Mouse (Mus musculus) urinary bladder, postnatal 25 days (tissue): ENCODE data around the gene Rab3gap2.

ENCODE experiments used
- DNase-seq: peaks from one replicate; pipeline ENCODE4 v3.0.0; 2022; ENCODE audit warnings: low spot score

Rab3gap2 gene

DNA sequence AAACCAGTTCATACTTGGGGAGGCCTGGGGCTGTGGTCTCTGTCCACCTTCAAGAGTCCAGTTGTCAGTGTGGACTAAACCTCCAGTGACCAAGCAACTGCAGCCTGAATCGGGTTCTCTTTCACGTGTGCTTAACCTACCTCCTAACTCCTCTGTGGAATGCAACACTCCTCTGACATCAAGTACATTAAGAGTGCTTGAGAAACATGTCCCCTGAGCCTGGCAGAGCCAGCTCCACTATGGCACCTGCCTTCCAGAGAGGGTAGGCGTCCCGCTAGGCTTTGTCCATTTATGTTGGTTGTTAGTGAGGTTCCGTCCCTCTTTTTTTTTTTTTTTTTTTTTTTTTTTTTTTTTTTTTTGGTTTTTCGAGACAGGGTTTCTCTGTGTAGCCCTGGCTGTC is 23.0 kb downstream of the Rab3gap2 start:
- DNase-seq, result no peak

DNA sequence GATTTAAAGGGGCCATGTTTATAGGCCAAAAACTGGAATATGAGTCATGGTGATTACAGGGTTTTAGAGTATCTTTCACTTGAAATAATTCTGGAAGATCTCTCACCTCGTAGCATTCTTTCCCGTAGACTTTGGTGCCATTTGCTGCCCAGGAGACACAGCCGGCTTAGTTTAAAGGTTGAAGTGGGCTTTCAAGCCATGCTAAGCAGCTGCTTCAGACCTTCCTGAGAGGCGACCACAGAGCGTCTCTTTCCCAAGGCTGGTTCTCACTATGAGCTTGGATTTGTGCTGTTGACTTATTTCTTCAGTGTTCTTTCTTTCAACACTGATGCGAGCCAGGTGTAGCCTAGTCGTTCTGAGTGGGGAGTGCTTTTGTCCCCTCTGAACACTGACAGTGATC is 23.8 kb downstream of the Rab3gap2 start:
- no peak for DNase-seq

DNA sequence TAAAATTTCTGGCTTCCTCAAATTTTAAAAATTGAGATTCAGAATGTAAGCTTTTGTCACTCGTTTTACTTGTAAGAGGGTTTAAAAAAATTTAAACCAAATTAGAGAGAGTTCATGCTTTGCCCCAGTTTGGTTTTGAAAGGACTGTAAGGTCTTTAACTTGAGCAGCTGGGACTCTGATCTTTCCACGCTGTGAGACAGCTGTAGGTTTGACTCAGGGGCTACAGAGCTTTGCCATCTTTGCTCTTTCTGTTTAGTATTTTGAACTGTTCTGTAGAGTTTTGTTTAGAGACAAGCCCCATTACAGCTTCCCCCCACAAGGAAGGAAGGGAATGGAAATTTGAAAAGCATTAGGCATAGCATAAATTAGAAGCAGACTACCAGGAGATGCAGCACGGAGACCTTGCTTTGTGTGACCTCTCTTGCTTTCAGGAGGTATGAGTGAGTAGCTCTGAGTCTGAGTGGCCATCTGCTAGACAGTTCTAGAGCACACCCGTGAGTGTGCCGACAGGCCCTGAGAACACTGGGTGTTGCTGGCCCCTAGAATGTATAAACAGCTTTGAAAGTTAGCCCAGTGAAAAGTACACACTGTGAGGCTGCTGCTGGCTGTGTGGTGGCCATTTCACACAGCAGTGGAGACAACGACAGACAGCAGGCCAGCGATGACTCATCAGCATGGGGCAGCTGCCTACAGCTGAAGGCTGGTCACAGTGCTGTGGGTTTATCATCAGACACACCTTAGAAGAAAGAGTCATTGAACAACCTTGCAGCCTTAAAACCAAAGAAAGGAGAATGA is 25.7 kb downstream of the Rab3gap2 start:
- no peak for DNase-seq

DNA sequence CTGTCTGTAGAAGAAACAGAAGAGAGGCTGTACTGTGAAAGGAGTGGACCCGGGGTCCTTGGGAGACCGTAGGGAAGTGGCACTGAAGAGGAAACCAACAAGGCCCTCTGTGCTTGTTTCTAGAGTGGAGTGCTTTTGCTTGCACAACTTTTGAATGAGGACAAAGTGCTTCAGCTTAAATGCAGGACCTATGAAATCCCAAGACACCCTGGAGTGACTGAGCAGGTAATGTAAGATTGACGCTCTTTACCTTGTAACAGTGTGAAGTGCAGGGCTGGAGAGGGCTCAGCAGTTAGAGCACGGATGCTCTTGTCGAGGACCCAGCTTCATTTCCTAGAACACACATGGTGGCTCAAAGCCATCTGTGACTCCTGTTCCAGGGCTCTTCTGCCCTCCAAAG is 31.9 kb downstream of the Rab3gap2 start:
- DNase-seq, result no peak

DNA sequence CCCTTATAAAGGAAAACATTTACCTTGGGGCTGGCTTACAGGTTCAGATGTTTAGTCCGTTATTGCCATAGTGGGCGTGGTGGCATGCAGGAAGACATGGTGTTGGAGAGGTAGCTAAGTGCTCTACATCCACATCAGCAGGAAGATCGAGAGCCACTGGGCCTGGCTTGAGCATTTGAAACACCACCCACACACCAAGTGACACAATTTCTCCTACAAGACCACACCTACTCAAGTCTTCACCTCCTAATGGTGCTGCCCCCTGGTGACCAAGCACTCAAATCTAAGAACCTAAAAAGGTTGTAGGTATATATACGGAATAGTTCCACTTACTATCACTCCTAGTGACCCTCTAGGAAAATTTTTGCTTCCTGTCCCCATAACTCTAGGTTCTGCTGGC is 32.6 kb downstream of the Rab3gap2 start:
- DNase-seq, result no peak

DNA sequence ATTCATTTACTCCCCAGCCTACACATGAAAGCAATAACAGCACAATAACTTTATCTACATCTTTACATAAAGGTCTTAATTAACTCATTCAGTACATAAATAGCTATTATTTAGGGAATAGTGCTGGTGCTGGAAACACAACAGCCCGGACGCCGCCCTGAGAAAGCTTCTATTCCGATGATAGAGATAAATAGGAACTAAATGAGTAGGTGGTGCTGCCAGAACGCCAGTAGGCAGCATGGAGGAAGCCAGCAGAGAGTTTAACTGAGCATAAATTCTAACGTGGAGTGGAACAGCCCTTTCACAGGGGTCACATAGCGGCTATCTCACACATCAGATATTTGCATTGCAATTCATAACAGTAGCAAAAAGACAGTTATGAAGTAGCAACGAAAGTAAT is 39.1 kb downstream of the Rab3gap2 start:
- DNase-seq, result no peak

DNA sequence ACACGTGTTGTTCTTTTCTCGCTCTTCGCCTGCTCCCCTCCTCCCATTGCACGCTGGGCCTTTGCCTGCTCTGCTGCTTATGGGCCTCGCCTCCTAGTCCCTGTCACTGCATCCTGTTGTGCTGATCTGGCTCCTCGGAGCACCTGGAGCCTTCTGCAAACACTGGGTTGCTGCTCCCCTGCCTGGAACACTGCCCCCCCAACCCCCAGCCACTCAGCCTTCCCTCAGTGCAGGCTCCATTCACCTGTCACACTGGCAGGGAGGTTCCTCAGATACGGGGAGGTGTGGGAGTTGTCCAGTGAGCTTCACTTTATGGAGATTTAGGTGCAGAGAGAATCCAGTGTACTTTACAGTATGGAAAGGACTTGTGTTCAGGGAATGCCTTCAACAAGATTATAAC is 41.5 kb downstream of the Rab3gap2 start:
- DNase-seq, result no peak

DNA sequence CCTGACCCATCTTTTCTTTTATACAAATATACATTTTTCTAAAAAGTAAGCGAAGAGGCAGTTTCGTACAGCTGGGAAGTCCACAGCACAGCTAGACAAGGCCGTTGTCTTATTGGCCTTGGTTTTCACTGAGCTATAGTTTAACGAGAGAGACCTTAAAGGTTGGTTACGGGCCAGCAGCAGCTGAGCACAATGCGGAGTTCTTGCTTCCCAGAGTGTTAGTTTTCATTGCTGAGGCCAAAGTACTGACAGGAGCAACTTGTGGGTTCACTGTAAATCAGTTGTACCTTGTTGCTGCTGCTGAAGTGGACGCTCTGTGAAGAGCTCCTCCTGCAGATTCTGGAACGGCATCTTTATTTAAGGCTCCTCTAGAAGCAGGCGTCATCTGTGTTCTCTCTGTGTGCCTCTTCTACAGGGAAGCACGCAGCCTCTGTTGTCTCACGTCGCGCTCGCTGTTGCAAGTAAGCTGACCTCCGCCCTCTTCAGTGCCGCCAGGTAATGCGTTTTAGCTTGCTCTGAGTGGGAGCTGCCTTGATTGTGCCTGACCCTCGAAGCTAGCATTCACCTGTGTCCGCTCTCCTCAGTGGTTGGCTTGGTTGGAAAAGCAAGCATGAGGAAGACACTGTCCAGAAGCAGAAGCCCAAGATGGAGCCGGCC is 43.6 kb downstream of the Rab3gap2 start:
- no peak for DNase-seq

DNA sequence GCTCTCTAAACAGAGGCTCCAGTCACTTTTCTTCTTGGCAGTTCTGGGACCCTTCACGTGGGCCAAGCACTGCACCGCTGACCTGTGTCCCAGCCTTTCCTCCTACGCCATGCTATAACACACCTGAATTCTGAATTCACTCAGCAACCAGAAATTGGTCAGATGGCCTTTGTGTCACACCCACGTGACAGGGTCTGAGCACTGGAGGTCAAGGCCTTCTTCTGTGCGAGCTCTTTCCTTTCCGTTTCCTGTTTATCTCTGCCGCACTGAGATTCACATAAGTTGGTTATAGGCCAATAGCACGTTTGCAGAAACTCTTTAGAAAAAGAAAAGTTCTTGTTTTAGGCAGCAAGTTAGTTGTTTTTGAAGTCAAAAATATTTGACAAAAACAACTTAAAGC is 44.8 kb downstream of the Rab3gap2 start:
- no peak for DNase-seq

DNA sequence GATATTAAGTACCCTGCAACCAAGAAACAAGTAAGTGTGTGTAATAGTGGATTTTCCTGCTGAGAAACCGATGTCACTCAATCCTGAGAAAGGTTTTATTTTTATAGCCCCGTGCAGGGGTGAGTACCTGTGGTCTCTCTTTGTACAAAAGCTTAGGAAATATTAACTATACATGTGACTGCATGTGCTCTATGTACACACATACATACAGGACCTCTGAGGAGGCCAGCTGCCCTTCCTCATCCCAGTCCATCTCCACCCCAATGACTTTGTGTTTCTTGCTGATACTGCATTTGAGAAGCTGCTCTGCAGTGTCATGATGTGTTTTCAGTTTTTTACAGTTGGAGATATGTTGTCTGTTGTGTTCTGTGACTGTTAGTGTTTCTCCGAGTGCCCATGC is 48.4 kb downstream of the Rab3gap2 start:
- no peak for DNase-seq

DNA sequence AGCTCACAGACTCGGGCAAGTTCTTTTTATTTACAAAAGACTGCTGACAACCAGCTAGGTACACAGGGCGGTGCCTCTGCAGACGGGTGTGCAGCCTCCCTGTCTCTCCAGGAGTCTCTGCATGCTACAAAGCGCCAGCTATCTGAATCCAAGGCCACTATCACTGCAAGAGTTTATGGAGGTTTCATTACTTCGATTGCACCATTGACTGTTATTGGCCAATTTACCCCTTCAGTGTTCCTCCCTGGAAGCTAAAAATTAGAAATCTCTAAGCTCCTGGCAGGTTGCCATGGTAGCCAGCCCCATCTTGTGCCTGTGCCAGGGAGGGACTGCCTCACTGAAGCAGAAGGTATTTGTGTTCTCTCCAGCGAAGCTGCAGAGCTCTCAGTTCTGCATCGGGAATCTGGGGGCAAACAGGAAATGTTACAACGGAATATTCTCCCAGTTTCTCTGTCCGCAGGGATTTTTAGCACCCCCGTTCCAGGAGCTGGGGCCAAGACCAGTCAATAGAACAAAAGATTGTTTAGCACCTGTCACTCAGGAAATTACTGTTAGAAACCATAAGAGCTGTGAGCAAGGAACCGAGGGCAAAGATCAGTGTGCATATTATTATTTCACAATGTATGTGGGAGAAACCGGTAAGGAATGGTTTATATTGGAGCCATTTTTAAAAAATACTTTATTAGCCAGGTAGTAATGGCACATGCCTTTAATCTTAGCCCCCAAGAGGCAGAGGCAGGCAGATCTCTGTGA is 49.4 kb downstream of the Rab3gap2 start:
- DNase-seq, result no peak

DNA sequence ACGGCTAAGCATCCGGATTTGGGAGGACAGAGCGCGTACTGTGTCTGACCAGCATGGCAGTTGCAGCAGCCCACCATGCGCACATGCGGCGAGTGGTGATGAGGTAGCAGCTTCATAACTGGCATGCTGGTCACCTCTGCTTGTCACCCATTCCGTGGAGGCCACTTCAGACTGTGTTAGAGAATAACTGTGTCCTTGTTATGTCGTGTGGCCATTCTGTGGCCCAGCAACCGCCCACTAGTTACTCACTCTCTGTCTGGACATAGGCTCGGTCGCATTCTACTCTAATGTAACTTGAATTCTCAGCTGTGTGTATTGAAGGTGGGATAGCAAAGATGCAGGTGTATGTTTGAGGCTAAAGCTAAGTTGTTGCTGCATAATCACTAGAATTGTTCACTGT is 51.4 kb downstream of the Rab3gap2 start:
- no peak for DNase-seq

DNA sequence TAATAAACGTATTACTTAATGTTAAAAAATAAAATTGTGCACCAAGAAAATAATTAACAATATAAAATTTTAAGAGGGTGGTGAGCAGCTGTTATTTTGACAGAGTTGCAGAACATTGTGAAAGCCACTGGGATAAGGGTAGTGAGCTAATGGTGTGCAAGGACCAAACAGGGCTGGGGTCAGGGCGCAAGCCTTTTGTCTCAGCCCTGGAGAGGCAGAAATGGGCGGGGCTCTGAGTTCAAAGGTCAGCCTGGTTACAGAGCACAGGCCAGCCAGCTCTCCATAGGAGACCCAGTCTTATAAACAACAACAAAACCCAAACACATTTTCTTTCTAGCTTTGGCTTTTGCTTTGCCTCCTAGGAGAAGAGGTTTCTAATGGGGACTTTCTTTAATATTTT is 52.8 kb downstream of the Rab3gap2 start:
- no peak for DNase-seq

DNA sequence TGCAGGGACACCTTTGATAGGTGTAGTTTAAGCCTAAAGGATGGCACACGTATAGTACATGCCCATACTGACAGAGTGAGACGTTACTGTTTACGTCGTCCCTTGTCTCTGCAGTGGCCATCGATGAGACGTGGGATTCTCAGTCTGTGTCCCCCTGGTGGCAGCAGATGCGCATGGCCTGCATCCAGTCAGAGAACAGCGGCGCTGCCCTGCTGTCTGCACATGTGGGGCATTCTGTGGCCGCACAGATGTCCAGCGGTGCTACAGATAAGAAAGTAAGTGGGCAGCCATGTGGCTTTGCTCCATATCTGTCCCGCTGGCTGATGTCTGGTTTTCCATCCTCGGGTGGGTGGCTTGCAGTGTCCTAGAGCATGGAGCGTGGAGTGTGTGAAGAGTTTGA is 58.6 kb downstream of the Rab3gap2 start:
- DNase-seq, result no peak

DNA sequence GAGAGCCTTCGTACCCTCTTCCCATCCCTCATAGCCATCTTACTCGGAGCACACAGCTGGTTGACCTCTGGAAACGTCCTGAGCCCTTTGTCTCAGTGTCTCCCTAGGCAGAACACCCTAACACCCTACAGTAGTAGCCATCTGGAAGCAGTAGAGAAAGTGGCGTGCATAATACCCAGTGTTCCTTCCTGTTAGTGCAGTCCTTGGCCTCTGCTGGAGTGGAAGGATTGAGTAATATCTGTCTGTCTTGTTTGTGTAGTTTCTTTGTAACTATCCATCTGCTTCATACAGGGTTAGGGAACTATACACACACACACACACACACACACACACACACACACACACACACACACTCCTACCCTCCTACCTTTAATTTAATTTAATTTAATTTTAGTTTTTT is 64.8 kb downstream of the Rab3gap2 start:
- DNase-seq, result no peak

DNA sequence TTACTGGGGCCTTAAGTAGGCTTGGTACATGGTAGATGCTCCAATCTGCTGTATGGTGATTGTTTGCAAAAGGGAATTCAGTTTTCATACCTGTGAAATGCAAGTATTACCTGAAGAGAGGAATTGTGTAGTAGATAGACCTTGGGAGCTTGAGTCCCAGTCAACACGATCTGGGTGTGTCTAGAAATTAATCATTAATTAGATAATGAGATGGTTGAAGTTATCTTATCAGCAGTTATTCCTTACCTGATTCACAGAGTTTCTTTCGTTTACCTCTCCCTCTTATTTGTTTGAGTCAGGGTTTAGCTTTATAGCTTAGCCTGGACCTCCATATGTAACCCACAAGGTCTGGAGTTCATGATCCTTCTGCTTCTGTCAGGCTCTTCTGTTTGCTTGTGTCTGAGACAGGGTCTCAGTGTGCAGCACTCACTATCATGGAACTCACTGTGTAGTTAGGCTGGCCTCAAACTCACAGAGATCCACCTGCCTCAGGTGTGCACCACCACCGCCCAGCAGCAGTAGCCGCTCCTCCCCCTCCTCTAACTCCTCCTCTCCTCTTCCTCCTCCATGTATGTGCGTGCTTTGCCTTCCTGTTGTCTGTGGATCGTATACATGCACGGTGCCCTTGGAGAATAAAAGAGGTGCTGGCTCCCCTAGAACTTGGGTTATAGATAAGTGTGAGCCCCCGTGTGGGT is 66.6 kb downstream of the Rab3gap2 start:
- no peak for DNase-seq

DNA sequence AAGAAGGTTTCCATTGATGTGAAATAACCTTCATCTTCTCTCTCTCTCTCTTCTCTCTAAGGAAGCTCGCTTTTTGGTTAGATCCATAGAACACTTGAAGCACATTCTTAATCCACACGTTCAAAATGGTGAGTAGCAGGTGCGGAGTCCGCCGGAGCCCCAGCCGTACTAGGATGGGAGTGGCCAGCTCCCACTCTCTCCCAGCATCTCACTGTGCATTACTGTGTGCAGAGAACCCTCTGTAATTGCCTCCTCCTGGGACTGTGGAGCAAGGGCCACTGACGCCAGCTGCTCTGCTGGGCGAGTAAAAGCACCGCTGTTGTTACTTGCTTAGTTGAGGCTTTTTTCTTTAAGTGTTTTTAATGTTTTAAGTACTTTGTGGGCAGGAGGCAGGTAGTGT is 67.5 kb downstream of the Rab3gap2 start:
- DNase-seq, result no peak

DNA sequence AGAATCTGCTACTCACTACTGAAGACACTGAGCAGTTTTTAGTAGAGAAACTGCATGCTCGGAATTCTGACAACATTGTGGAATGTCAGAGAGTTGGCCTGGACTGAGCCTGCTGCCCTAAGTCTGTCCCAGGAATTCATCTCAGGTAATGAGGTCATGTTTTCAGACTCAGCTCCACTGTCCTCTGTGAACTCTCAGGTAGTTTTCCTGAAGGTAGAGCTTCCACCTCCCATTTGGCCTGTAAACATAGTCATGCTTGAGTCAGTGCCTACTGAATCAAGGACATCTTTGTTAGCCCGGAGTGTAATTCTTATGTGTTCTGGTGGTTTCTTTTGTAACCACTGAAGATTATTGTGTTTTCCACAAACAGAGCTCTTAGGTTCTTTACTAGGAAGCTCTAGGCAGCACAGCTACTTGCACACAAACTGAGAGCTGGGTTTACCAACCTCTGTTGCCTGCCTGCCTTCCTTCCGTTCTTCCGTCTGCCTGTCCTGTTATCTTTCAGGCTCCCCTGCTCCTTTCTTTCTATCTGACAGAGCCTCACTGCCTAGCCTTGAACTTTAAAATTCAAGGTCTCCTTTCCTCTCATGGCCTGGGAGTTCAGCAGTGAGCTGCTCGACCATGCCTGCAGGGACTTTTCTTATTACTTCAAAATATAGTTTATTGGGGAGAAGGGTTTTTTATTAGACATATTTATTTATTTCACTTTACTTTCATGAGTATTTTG is 71.1 kb downstream of the Rab3gap2 start:
- DNase-seq, result no peak

DNA sequence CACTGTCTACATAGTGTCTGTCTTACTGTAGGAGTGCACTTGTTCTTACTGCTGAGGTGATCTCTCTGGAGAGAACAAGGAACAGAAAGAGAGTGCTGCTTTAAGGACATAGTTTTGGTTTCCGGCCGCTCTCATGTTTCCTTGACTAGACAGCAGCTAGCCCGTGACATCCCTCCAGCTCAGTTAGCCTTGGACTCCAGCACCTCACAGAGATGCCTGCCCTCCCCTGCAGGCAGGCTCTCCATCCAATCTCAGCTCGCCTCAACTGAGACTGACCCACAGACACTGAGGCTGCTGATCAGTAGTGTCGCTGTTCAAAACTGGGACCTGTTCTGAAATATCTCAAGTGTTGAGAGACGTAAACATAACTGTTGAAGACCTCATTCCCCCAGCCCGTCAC is 72.1 kb downstream of the Rab3gap2 start:
- DNase-seq, result no peak

DNA sequence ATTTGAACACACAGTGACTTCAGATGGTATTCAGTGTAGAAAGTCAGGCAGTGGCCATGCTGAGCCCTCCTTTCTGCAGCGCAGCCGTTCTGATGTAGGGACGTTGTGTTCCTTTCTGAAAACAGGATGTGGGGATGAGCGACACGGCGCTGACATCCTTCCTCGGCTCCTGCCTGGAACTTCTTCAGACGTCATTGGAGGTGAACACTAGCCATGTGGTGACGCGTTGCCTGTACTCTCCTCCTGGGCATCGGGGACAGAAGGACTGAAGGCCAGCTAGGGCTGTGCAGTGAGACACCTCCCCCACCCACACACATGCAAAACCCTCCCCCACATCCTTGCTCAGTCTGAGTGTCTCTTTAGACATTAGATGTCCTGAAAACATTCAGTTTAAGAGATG is 73.1 kb downstream of the Rab3gap2 start:
- DNase-seq, result no peak

DNA sequence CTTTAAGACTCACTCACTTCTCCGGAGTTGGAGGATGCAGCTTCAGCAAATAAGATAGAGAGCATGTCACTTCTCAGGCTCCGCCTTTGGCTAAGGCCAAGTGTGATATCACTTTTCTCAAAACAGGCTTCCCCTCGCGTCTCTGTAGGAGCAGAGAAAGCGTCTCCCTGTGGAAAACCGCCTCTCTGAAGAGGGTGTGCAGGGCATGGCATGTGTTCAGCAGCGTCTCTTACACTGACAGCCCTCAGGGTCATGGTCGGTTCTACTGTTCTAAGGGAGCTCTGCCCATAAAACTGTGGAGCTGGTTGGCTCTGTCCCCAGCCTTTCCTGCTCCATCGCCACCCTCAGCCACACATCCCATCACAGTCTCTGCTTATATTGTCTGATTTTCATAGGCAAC is 75.4 kb downstream of the Rab3gap2 start:
- no peak for DNase-seq

DNA sequence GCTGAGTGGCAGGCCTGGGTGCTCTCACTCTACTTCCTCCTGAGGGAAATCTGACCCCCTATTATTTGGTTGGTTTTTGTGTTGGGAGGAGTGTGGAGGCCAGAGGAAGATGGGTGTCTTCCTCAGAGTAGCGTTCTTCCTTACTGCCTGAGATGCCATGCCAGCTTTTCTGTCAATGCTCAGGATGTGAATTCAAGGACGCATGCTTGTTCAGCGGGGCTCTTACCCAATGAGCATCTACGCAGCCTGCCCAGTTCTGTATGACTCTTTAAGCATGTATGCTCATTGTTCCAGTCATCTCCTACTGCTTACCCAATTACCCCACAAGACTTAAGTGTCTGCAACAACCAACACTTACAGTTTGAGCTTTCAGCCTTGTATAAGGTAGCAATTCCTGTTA is 76.7 kb downstream of the Rab3gap2 start:
- DNase-seq, result no peak
